Mouse (Mus musculus): ENCODE data around the gene Olfr469. TPM values are rescaled to one million over a fixed set of nuclear protein-coding genes. Genes with fewer than 3 reads are reported as not detected.

Olfr469 gene
- polyA plus RNA-seq, 1 experiment from 2014 or later: not detected

DNA sequence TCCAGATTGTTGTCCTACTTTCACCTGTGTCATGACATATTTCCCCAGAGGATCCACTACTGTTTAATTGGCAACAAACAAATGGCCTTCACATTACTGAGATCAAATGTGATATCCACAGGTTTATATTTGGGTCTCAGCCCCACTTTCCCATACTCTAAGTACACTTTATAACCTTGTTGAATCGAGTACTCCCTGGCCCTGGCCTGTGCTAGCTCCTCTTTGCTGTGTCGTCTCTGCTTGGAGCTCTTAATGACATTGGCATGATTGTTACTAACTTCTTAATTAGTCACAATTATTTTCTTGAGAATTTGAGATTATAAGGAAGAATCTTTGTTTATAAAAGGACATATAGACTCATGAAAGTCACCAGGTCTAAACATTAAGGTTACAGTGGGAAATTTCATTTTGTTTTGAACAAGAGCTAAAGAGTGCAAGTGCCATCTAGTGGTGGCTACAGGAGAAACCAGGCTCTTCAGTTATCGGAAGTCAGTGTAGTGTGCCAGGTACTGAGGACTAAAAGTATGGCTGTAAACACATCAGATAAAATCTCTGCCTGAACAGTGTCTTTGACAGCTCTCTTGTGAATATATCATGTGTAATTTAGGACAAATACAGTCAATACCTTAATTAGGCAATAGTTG, 37.2 kb downstream of the Olfr469 start:
- Histone ChIP-seq H3K9me3 (replicated peaks; ENCODE audit: control insufficient read depth, low read length) (no peaks in the 10 kb centered on the region), H3K4me3 (replicated peaks; ENCODE audit: low read length) (no peak overlapping the region), H3K27me3 (ENCODE audit: control insufficient read depth, insufficient read depth, low read length) (no peaks in the 10 kb centered on the region), H3K36me3 (ENCODE audit: control insufficient read depth, insufficient read depth, low read length) (no peaks in the 10 kb centered on the region), H3K4me2 (ENCODE audit: low read depth, low read length) (no peak overlapping the region), H3K9ac (ENCODE audit: low read length) (no peak overlapping the region), H3K4me1 (ENCODE audit: control insufficient read depth, insufficient read depth, low read length) (no peaks in the 10 kb centered on the region), H3K27ac (ENCODE audit: low read length) (no peak overlapping the region)
- no peak for ATAC-seq (ENCODE audit: insufficient read depth, low FRiP score)
- 58% methylated on average over 3 of the region's 3 CpGs for WGBS

DNA sequence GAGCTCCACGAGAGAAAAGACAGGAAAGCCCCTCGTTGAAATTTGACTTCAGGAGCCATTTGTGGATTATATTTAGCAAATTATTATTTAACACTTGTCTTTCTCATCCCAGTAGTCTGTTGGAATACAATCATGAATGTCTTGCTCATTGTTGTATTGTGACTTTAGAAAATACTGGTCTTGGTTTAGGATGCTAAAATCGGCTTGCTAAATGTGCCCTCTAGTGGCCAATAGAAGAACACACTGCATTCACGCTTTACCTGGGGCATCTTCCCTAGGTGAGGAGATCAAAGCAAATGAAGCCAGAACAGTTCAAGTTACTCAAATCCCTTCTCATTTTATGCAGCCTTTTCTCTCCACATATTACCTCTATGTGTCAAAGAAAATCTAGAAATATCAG, 45.7 kb downstream of the Olfr469 start:
- 45% methylated on average over 4 of the region's 4 CpGs for WGBS
- Histone ChIP-seq H3K4me2 (ENCODE audit: low read depth, low read length) (no peak overlapping the region), H3K4me3 (replicated peaks; ENCODE audit: low read length) (no peak overlapping the region), H3K27ac (ENCODE audit: low read length) (no peak overlapping the region), H3K9me3 (replicated peaks; ENCODE audit: control insufficient read depth, low read length) (no peaks in the 10 kb centered on the region), H3K36me3 (ENCODE audit: control insufficient read depth, insufficient read depth, low read length) (no peaks in the 10 kb centered on the region), H3K4me1 (ENCODE audit: control insufficient read depth, insufficient read depth, low read length) (no peaks in the 10 kb centered on the region), H3K9ac (ENCODE audit: low read length) (no peak overlapping the region), H3K27me3 (ENCODE audit: control insufficient read depth, insufficient read depth, low read length) (no peaks in the 10 kb centered on the region)
- ATAC-seq (ENCODE audit: insufficient read depth, low FRiP score): no peak

DNA sequence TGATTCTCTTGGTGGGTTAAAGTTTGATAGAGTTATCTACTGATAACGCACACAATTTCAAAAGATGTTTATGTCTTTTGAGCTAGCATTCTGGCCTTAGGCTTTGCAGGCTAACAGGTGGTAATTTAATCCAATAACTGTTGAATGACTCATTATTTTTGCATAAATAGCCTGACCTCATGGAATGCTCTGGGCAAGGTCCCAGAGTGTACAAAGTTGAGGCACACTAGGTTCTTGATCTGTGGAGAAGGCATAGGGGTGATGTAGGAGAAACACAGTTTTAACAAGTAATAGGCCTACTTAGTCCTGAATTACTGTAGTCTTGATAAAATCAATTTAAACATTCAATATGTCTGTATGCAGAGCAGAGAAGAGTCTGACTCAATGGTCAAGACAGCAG, 47.1 kb downstream of the Olfr469 start:
- 35% methylated on average over 1 of the region's 1 CpGs for WGBS
- ATAC-seq (ENCODE audit: insufficient read depth, low FRiP score): no peak
- no peak overlapping the region for H3K27ac ChIP-seq (ENCODE audit: low read length)

DNA sequence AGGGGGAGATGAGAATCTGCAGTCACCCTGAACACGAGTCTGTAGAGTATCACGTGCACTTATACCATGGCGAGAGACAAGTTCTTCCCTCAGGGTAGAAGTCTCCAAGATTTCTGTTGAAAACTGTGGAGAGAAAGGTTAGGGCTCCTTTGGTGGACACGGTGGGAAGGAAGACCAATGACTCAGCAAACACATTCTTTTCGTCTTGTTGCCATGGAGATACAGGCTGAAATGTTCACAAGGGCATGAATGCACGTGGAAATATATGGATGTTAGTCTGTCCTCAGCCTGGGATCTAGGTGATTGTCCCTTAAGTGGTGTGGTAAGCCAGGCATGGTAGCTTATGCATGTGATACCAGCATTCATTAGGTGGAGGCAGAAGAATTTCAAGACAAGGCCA, 54.5 kb downstream of the Olfr469 start:
- WGBS: 55% methylated on average over 6 of the region's 6 CpGs
- H3K27me3 ChIP-seq (ENCODE audit: control insufficient read depth, insufficient read depth, low read length): no peaks in the 10 kb centered on the region
- H3K4me3 ChIP-seq (replicated peaks; ENCODE audit: low read length): no peak overlapping the region
- no peak for ATAC-seq (ENCODE audit: insufficient read depth, low FRiP score)
- no peaks in the 10 kb centered on the region for H3K36me3 ChIP-seq (ENCODE audit: control insufficient read depth, insufficient read depth, low read length)
- H3K4me1 ChIP-seq (ENCODE audit: control insufficient read depth, insufficient read depth, low read length): no peaks in the 10 kb centered on the region
- no peak overlapping the region for H3K4me2 ChIP-seq (ENCODE audit: low read depth, low read length)
- no peaks in the 10 kb centered on the region for H3K9me3 ChIP-seq (replicated peaks; ENCODE audit: control insufficient read depth, low read length)
- H3K9ac ChIP-seq (ENCODE audit: low read length): no peak overlapping the region
- H3K27ac ChIP-seq (ENCODE audit: low read length): no peak overlapping the region

More for the DNA sequence above, 47.1 kb downstream of the Olfr469 start:
- Histone ChIP-seq H3K27me3 (ENCODE audit: control insufficient read depth, insufficient read depth, low read length) (no peaks in the 10 kb centered on the region), H3K9me3 (replicated peaks; ENCODE audit: control insufficient read depth, low read length) (no peaks in the 10 kb centered on the region), H3K9ac (ENCODE audit: low read length) (no peak overlapping the region), H3K4me1 (ENCODE audit: control insufficient read depth, insufficient read depth, low read length) (no peaks in the 10 kb centered on the region), H3K4me3 (replicated peaks; ENCODE audit: low read length) (no peak overlapping the region), H3K36me3 (ENCODE audit: control insufficient read depth, insufficient read depth, low read length) (no peaks in the 10 kb centered on the region), H3K4me2 (ENCODE audit: low read depth, low read length) (no peak overlapping the region)

Other genes starting within 250 kb of the Olfr469 start
- 20.3 and 24.6 TPM in 2 replicates for gene Ppfibp2, start 230.3 kb downstream of the Olfr469 start, polyA plus RNA-seq (2015; fragmentation: Nextera tagmentation; extraction: Ambion mirVana)
- not detected in 2 replicates for gene 5330417H12Rik, start 200.4 kb downstream of the Olfr469 start, polyA plus RNA-seq (2015; fragmentation: Nextera tagmentation; extraction: Ambion mirVana)
- gene Cyb5r2, start 67.5 kb downstream of the Olfr469 start, polyA plus RNA-seq (2015; fragmentation: Nextera tagmentation; extraction: Ambion mirVana): 0.25 and 0.34 TPM in 2 replicates
- gene Ovch2, start 24.3 kb downstream of the Olfr469 start, polyA plus RNA-seq (2015; fragmentation: Nextera tagmentation; extraction: Ambion mirVana): not detected in 2 replicates
- not detected in 2 replicates for gene Olfr467, start 13.3 kb downstream of the Olfr469 start, polyA plus RNA-seq (2015; fragmentation: Nextera tagmentation; extraction: Ambion mirVana)
- not detected in 2 replicates for gene Olfr470, start 21.9 kb upstream of the Olfr469 start, polyA plus RNA-seq (2015; fragmentation: Nextera tagmentation; extraction: Ambion mirVana)
- gene Olfr472, start 72.4 kb upstream of the Olfr469 start, polyA plus RNA-seq (2015; fragmentation: Nextera tagmentation; extraction: Ambion mirVana): not detected in 2 replicates
- not detected in 2 replicates for gene Olfr473, start 104.9 kb upstream of the Olfr469 start, polyA plus RNA-seq (2015; fragmentation: Nextera tagmentation; extraction: Ambion mirVana)
- gene Olfr474, start 129.1 kb upstream of the Olfr469 start, polyA plus RNA-seq (2015; fragmentation: Nextera tagmentation; extraction: Ambion mirVana): not detected in 2 replicates
- not detected in 2 replicates for gene Olfr476, start 139.3 kb upstream of the Olfr469 start, polyA plus RNA-seq (2015; fragmentation: Nextera tagmentation; extraction: Ambion mirVana)
- gene Olfr477, start 161.2 kb upstream of the Olfr469 start, polyA plus RNA-seq (2015; fragmentation: Nextera tagmentation; extraction: Ambion mirVana): not detected in 2 replicates
- not detected in 2 replicates for gene Olfr478, start 208.4 kb upstream of the Olfr469 start, polyA plus RNA-seq (2015; fragmentation: Nextera tagmentation; extraction: Ambion mirVana)
- gene Olfr479, start 225.2 kb upstream of the Olfr469 start, polyA plus RNA-seq (2015; fragmentation: Nextera tagmentation; extraction: Ambion mirVana): not detected in 2 replicates
- not detected in 2 replicates for gene Olfr480, start 241.8 kb upstream of the Olfr469 start, polyA plus RNA-seq (2015; fragmentation: Nextera tagmentation; extraction: Ambion mirVana)

Measured in stomach, embryonic 16.5 days (tissue).